Mouse (Mus musculus) erythroid progenitor cell, adult 5-6 weeks (primary cell): ENCODE measurements around the gene Nell2. TPM values are rescaled to one million over a fixed set of nuclear protein-coding genes. Genes with fewer than 3 reads are reported as not detected.
"Not testable (repeated sequence)": the region's sequence is repeated elsewhere in the genome, so short reads cannot be mapped to it uniquely, and the experiment has no call there.

Experiments used
- ATAC-seq: replicated peaks from 2 replicates; pipeline ENCODE4 v1.8.0; 2016; ENCODE audit warnings: moderate number of reproducible peaks, mild to moderate bottlenecking, moderate TSS enrichment, inconsistent platforms; ENCODE audit not compliant: poor library complexity, low FRiP score, severe bottlenecking
- total RNA-seq, 2 experiments: library from RNA; stranded (forward) in 1 of 2; stranded (reverse) in 1 of 2; fragments of 150-400 nt in 1 of 2; fragments of 186-747, 209-891 nt in 1 of 2; gene quantifications; 2 replicates each; pipeline versions ENCODE4 v1.2.3 to v1.2.4; 2015 to 2017; ENCODE audit warnings: low replicate concordance in 2 of 2

The Nell2 gene
- total RNA-seq (2015; ENCODE audit: low replicate concordance) (not detected in 2 replicates), total RNA-seq (2017; ENCODE audit: low replicate concordance) (not detected in 2 replicates)

- ATAC-seq, result no peak
Measured at GRCm38 (mm10) chr15:95527948-95528861, at the start of gene Nell2. TSS of gene Nell2 (minus strand) at chr15:95528559.

GRCm38 (mm10) chr15:95574661-95575060, 46.3 kb upstream of the Nell2 start:
- no peak for ATAC-seq

- no peak for ATAC-seq
Measured at GRCm38 (mm10) chr15:95569606-95570005, 41.2 kb upstream of the Nell2 start.

- ATAC-seq, result no peak
Measured at GRCm38 (mm10) chr15:95565160-95565559, 36.8 kb upstream of the Nell2 start.

- no peak for ATAC-seq
Measured at GRCm38 (mm10) chr15:95561303-95561702, 32.9 kb upstream of the Nell2 start.

- no peak for ATAC-seq
Measured at GRCm38 (mm10) chr15:95550011-95550410, 21.7 kb upstream of the Nell2 start.

GRCm38 (mm10) chr15:95542632-95543031, 14.3 kb upstream of the Nell2 start:
- ATAC-seq, result no peak

GRCm38 (mm10) chr15:95536724-95537123, 8.4 kb upstream of the Nell2 start:
- no peak for ATAC-seq

- ATAC-seq, result no peak
Measured at GRCm38 (mm10) chr15:95536230-95536629, 7.9 kb upstream of the Nell2 start.

GRCm38 (mm10) chr15:95534644-95535043, 6.3 kb upstream of the Nell2 start:
- ATAC-seq, result no peak

- no peak for ATAC-seq
Measured at GRCm38 (mm10) chr15:95527461-95527947, 855 bp downstream of the Nell2 start.

GRCm38 (mm10) chr15:95526626-95527411, 1.5 kb downstream of the Nell2 start:
- ATAC-seq, result no peak

GRCm38 (mm10) chr15:95525997-95526396, 2.4 kb downstream of the Nell2 start:
- ATAC-seq, result no peak

GRCm38 (mm10) chr15:95518204-95518603, 10.2 kb downstream of the Nell2 start:
- ATAC-seq, result no peak

GRCm38 (mm10) chr15:95513306-95513705, 15.1 kb downstream of the Nell2 start:
- not testable (repeated sequence) for ATAC-seq

- no peak for ATAC-seq
Measured at GRCm38 (mm10) chr15:95495666-95496065, 32.7 kb downstream of the Nell2 start.

GRCm38 (mm10) chr15:95495193-95495592, 33.2 kb downstream of the Nell2 start:
- no peak for ATAC-seq

- no peak for ATAC-seq
Measured at GRCm38 (mm10) chr15:95492201-95492600, 36.2 kb downstream of the Nell2 start.

- ATAC-seq, result no peak
Measured at GRCm38 (mm10) chr15:95489174-95489573, 39.2 kb downstream of the Nell2 start.

GRCm38 (mm10) chr15:95487961-95488360, 40.4 kb downstream of the Nell2 start:
- no peak for ATAC-seq
